Mouse (Mus musculus) c-Kit-positive CD71-positive TER-119-negative erythroid progenitor cells, embryonic 14.5 days (primary cell): ENCODE measurements around the gene Mpped2.

ENCODE experiments used
- DNase-seq: peaks from one replicate; pipeline ENCODE4 v3.0.0-alpha.2; 2013; ENCODE audit warnings: low read depth

Gene Mpped2

DNA sequence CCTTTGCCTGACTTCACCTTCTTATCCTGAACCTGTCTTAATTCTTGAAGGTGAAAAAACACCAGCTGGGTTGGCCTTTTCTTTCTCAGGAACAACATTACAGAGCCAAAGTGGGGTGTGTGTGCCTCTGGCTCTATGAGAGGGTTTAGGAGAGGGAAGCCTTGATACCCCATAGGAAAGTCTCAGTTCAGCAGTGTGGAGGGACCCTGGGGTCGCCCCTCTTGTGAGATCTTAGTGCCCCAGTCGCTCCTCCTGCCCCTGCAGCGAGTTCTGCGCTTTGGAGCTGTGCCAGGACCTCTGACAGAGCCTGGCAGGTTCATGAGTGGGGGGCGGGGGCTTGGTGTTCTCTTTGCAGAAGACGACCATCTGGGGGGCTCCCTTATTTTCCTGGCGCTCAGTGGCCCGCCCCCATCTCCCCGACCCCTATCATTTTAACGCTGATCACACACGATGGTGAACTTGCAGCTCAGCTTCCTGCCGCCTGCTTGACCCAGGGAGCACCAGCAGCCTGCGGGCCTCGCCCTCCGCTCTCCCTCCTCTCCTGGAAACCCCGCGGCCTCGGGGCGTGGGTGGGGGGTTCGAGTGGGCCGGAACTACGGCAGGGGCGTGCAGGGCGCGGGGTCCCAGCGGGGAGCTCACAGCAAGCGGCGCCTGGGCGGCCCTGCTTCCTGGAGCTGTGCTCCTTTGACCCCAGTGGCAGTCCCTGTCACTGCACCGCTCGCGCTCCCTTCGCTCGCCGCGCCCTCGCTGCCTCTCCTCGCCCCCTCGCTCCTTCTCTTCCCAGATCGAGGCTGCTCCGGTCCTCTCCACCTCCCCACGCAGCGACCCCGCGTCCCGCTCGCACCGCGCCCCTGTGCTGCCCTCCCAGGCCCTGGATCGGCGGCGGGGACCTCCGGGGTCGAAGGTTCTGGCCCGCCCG is at the start of gene Mpped2:
Gene Mpped2 (plus strand): TSS at position 487 of the 919 bp plus-strand sequence.
- peak; percentile 30 for DNase-seq

DNA sequence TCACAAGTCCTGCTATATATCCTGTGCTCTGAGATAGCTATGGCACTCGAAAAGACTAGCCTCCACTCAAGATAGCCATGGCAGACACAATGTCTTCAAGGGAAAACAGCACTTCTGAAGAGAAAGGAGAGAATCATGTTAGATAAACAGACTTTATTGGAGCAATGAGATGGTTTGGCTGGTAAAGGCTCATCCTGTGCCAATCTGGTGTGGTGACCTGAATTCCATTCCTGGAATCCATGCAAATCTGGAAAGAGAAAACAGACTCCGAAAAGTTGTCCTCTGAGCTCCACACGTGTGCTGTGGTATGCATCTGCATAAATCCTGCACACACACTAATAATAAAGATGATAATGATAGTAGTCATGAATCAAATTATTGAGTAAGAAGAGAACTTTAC is 48.3 kb upstream of the Mpped2 start:
- DNase-seq: no peak

DNA sequence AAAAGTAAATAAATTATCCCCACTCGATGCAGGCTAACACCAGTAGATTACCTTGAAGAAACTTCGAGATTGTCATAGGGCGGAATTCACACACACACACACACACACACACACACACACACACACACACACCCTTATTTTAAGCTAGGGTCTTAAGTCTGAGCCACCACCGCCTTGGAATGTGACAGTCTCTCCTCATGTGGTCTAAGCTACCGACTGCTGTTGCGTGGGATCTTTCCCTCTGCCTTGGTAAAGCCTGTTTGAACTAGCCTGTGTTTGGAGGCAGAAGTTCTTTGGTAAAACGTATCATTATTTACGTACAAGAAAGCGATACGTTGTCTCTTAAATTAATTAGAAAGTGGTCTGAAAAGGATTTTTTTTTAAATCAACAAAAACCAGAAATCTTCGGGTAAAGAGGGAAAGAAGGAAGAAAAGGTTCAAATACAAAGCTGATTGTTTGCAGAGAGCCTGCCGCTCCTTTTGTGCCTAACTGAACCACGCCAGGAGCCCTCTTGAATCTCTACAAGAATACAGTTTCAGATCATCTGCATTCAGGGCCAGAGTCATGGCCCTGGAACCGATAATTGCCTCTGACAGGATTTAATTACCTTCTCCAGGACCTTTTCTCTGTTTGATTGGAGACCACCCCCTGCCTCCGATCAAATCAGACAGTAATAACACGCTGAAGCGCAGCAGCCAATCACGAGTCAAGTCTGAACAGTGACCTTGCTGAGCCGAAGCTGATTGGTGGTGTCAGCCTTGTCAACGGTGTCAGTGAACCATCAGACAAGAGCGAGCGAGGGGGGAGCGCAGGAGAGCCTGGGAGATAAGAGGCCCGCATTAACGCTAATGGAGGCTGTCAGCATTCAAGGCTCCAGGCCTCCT is 43.1 kb upstream of the Mpped2 start:
- peak; percentile 83 for DNase-seq

DNA sequence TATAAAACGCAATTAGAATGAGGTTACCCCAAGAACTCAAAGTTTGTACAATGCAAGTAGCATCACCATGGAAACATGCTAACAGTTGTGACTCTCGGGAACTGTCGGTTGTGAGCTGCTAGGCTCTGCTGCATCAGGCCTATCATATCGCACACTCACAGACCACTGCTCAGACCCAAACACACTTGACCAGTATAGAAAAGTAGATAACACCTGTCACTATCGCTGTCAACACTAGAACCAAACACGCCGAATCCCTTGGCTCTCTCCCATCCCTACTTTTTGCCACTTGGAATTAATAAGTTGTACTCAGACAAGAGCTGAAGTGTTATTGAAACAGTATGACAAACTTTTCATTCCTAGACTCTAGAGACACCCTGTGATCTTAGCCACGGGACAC is 40.9 kb upstream of the Mpped2 start:
- no peak for DNase-seq

DNA sequence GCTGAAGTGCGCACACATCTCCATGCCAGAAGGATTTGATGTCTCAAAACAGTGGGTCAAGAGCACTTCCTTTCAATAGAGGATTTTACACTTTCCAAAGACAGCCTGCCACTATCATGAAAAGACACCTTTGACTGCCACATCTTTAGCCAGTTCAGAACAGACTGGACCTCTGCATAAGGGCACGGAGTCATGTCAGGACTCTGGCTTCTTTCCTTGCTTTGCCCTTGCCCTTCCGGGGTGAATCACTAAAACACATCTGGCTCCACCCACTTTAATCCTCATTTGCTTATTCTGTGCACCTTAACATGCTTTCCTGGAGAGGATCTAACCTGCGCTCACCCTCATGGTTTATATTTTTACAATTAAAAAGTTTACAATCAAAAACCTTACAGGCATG is 40.3 kb upstream of the Mpped2 start:
- DNase-seq: no peak

DNA sequence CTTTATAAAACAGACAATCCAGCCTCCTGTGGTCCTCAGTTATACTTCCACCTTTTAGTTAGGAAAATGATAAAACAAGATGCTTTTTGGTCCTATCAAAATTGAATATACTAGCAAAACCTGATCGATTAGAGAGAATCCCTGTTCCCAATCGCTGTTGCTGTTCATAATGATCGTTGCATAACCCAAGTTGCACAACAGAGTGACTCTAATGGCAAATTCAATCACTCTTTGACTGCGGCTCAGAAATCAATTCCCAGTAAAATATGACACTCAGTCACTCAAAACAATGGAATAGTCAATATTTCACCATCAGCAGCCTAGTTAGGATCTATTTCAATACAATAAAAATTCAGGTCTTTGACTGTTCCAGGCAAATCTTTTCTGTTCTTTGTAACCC is 39.8 kb upstream of the Mpped2 start:
- no peak for DNase-seq

DNA sequence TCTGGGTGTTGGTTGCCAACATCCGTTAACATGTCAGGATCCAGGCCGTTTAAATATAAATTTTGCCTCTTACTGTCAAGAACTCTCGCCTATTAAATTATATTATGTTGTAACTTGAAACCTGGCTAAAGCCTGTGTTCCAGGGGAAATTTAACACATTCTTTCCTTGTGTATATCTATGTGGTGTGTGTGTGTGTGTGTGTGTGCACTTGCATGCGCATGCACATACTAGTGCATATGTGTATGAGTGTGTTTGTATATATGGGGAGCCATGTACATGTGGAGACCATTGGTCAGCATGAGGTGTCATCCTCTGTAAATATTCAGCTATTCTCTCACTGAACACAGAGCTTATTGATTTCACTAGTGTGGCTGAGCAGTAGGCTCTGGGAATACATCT is 37.8 kb upstream of the Mpped2 start:
- no peak for DNase-seq

DNA sequence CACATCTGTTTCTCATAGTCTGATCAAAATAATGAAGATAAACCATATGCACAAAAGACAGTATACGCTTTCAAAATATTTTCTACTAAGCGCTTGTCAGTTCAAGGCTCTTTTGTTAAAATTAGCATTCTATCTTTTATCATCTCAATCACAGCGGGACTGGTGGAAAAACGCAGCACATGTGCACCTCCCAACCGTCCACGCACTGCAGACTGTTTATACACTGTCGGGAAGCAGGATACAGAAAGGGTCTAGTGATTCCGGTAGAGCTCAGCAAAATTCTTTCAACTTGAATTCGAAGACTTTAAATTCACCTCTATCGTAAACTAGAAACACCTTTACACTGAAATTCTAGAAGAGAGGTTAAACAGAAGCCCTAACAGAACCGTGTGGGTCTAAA is 27.8 kb upstream of the Mpped2 start:
- no peak for DNase-seq

DNA sequence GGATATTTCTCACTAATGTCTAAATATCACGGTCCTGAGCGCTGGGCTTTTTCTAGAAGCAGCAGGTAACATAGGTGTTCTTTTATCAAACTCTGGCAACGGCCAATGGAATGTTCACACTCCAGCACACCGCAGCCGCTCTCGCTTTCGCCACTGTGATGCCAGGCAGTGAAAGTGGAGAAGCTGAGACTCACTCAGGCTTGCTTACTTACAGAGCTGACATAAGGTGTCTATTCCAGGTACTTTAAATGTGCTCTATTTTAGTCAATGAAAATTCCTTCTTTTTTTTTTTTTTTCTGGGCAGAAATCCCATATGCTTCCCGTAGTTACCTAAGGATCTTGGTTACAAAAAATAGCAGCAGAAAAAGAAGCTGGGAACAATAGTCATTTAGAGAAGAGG is 18.8 kb upstream of the Mpped2 start:
- no peak for DNase-seq

DNA sequence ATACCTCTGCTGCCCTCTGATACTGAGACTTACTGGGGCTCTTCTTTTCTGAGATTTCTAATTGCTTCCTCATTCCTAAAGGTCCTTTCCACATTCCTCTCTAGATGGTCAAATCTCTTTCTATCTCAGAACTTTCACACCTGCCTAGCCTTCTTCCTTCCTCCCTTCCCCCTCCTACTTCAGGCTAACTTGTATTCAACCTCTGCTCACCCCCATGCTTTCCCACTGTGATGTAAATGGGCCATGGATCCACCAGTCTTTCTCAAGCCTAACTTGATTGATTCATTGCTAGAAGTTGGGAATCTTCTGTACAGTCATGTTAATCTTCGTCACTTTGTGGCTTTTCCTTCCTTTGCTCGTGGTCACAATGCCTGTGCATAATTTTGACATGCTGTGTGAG is 15.6 kb upstream of the Mpped2 start:
- no peak for DNase-seq

DNA sequence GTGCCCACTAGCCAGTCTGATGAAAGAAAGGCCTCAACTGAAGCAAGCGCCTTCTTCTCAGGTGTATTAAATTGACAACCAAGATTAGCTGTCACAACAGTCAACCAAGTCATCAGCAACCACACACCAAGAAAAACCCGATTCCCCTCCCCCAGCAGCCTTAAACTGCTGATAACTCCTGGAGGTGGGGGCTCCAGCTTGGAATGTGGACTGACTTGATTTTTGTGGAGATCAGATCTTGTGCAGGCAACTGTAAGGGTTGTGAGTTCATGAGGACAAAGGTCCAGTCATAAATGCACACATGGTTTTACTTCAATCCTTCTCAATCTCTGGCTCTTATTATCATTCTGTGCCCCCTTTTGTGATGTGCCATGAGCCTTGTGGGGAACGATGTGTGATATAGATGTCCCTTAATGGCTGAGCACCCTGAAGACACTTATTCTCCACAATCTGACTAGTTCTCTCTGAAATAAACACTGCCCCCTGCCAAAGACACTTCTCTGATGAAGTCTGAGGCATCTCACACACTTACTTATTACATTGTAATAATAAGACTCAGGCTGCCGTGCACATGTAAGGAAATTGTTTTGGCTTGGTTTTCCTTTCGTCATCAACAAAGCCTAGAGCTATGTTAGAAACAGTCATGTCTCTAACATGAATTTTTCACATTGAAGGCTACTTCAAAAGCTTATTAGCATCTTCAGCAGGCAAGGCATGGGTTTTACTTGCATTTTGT is 13.2 kb upstream of the Mpped2 start:
- DNase-seq: no peak

DNA sequence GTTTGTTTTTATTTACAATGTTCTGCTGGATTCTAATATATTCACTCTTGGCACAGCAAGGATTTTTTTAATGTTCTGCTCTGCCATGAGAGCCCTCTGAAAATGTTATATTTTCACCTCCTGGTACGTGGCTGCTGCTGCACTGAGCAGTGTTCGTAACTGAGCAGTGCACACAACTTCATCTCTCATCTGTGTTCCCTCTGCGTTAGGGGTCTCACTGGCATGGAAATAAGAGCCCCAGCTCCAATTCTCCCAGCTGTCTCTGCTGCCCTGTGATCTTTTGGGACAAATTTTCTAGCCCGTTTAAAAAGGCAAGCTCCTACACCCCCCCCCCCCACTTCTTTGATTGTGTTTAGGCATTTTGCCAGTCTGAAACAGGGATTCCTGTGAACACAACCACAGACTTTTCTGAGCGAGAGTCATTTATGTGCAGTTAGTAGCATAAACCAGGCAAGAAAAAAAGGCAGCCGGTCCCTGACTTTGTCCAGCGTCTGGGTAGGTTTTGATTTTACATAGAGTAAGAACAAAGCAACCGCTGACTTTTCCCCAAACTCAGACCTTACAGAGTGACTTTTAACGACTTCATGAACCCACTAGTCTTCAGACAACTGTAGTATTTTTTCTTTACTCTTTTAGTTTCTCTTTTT is 9.8 kb upstream of the Mpped2 start:
- no peak for DNase-seq

DNA sequence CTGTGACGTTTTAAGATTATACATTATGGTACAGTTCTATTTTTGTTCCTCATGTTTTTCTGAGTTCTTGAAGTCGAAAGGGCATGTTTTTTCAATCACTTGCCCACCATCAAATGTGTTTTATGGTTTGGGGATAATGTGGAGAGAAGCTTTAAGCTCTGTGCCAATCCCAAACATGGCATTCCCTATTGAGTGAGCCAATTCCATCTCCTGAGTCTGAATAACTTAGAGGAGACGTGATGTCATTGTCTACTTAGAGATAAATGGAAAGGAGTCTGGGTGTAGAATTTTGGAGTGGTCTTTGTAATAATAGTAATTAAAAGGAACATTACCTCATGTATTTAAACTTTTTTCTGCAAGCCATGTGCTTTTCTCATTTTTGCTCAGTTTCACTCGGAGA is 9.2 kb upstream of the Mpped2 start:
- DNase-seq: no peak

DNA sequence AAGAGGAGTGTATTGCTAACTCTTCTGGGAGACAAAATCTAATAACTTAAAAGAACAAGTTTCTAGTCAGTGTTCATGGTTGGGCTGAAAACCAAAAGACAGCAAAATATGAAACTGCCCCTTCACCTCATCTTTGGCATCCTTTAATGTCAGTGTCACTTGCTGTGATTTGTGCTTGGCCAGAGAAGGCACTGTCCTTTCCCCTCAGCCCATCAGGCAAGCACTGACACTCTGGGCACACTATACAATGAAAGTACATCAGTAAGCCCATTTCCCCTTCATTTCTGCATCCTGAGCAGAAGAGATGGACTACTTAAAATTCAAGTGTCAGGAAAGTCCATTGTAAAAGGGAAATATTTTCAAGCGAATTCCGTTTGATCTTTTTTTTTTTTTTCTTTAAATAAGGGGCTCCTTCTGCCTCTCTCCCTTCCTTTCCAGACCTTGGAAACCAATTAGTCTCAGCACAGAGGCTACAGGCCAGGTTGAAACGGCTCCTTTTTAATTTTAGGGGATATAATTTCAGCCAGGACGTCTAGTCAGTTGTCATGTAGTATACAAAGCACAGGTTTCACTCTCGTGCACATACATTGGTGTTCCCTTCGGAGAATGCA is 1.2 kb upstream of the Mpped2 start:
- no peak for DNase-seq

DNA sequence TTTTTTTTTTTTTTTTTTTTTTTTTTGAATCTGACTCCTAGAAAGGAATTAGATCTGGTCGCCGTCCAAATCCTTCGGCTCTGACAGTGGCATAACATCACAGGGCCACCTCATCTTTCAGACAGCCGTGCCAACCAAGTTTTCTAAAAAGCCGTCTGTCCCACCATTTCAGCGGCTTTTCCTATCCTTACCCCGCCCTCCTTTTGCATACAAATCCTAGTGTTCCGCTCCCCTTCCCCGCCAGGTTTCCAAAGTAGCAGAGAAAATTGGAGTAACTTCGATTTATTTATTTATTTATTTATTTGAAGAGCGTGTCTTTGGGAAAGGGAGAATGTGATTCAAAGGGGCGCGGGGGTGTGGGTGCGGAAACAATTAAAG is 675 bp upstream of the Mpped2 start:
- DNase-seq: no peak

DNA sequence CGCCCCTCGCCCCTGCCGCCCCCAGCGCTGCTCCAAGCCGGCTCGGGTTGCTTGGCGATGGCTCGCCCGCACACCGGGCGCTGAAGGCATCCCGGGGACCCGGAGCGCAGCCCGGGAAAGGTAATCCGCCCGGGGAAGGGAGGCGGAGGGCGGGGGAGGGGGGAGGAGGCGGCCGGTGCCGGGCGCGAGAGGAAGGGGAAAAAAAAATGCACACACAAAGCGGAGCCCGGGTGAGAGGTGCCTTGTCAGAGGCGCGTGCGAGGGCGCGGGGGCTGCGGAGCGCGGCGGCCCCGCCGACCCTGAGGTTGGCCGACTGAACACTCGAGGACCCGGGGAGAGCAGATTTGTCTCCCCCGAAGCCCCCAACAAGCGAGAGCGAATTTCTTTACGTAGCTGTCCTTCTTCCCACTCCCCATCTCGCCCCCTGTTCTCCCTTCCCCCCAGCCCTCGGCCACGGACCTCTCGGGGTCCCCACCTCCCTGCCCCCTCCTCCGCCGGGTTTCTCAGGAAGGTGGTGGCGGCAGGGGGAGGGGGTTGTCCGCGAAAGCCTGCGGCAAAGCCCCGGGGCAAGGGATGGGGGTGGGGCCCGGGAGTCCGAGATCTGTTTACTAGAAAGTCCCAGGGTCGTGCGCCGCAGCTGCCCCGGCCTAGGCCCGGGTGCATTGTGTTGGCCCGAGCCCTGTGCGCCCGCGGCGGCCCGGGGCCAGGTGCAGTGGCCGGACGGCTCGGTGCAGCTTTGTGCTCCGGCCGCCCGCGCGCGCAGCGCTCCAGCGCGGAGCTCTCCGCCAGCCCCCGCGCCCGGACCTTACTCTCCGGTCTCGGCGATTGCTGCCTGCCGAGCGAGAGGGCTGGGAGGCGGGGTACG is 865 bp downstream of the Mpped2 start:
- no peak for DNase-seq

DNA sequence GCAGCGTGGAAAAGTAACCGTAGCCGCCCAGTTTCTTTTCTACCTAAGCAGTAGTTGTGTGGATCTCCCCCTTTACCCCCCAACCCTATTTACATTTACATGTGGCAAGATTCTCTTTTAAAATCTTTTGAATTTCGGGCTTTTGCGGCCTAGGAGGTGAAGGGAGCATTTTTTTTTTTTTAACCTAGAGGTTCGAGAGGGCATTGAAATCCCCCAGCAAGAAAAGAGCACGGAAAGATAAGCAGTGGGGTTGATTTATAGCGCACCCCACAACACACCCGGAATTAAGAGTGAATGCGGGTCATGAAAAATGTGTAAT is 1.5 kb downstream of the Mpped2 start:
- no peak for DNase-seq

DNA sequence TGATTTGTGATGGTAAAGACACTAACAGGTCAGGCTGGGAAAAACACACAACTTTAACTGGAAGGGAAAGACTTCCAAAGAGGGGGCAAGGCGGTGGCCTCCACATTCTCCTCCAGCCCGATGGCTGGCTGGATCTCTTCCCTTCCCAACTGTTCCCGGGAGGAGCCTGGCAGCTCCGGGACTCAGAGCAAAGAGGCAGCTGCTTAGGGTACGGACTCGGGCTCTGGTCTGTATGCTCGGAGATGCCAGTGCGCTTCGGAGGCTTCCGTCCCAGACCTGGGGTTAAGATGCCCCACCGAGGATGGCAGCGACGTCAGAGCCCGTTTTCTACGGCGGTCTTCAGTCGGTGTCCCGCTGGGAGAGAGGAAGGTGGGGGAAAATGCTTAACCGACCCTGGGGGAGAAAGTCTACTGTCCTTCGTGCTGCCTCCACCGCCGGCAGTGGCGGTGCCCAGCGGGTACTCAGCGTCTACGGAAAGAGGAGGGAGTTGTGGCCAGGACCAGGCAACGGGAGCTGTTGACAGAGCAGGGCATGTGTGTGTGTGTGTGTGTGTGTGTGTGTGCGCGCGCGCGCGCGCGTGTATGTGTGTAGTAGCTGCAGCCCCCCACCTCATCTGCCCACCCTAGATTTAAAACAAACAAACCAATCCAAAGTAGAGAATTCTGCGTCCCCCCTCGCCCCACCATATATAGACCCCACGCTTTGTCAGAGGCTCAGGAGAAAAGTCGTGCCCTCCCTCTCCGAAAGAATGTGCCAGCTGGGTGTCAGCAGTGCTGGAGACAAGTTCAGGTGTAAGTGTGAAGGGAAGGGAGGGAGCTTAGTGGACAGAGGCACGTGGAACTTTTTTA is 2.0 kb downstream of the Mpped2 start:
- no peak for DNase-seq

DNA sequence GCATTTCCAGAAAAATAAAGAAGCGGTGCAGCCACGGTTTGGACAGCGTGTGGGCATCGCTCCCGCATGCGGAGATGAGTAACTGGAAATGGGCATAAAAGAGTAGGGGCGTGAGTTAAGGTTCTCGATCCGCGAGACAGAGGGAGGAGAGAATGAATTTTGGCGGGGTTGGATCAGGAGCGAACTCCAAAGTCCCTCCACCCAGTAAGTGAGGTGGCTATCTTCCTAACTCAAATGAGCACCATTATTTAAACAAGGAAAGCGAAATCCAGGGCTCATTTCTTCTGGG is 2.6 kb downstream of the Mpped2 start:
- no peak for DNase-seq

DNA sequence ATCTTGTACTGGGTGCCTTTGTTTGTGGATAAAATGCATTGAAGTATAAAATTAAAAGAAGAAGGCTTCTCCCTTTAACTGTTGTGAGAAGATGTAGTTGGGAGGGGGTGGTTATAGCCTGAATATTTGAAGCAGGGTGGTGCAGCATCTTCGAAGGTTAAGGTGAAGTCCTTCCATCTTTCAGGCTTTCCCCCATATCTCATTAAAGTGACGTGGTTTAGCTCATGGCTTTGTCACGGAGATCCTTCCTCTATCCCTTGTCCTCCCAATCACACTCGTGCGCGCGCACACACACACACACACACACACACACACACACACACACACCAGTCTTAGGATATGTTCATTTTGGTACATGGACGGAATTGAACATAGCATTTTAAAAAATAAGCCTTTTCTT is 3.3 kb downstream of the Mpped2 start:
- DNase-seq: no peak
